Mouse (Mus musculus): ENCODE data around the gene Senp8. TPM values are rescaled to one million over a fixed set of nuclear protein-coding genes. Genes with fewer than 3 reads are reported as not detected.

The Senp8 gene
- polyA plus RNA-seq, 1 experiment from 2014 or later: 4.4 TPM

GRCm38 (mm10) chr9:59709225-59709624, 41.3 kb downstream of the Senp8 start:
- no peak for DNase-seq
- ATAC-seq (ENCODE audit: low read depth): no peak
- Histone ChIP-seq H3K27me3 (peaks cover 13% of the 10 kb centered on the region; the same call in 1 of the 2 replicates), H3K4me1 (replicated peaks) (no peaks in the 10 kb centered on the region), H3K36me3 (no peaks in the 10 kb centered on the region), H3K4me2 (no peak overlapping the region), H3K9ac (no peak overlapping the region), H3K9me3 (replicated peaks) (no peaks in the 10 kb centered on the region), H3K27ac (no peak overlapping the region), H3K4me3 (replicated peaks) (no peak overlapping the region)
- 64% methylated on average over 3 of the region's 3 CpGs for WGBS (ENCODE audit: insufficient replicate concordance)

GRCm38 (mm10) chr9:59706850-59707825, 43.4 kb downstream of the Senp8 start:
- WGBS (ENCODE audit: insufficient replicate concordance): 41% methylated on average over 10 of the region's 10 CpGs
- ATAC-seq (ENCODE audit: low read depth): no peak
- DNase-seq: no peak

GRCm38 (mm10) chr9:59703099-59703498, 47.4 kb downstream of the Senp8 start:
- Histone ChIP-seq H3K4me2 (no peak overlapping the region), H3K4me1 (replicated peaks) (no peaks in the 10 kb centered on the region), H3K9me3 (replicated peaks) (no peaks in the 10 kb centered on the region), H3K9ac (no peak overlapping the region), H3K4me3 (replicated peaks) (no peak overlapping the region), H3K36me3 (no peaks in the 10 kb centered on the region), H3K27ac (no peak overlapping the region), H3K27me3 (0 out of 2 replicates have a peak, but pooled peaks cover 3% of the 10 kb centered on the region)
- WGBS (ENCODE audit: insufficient replicate concordance): 59% methylated on average over 6 of the region's 6 CpGs
- ATAC-seq (ENCODE audit: low read depth) (no peak), DNase-seq (no peak)

More at GRCm38 (mm10) chr9:59706850-59707825, 43.4 kb downstream of the Senp8 start:
- H3K4me1 ChIP-seq (replicated peaks): no peaks in the 10 kb centered on the region
- no peak overlapping the region for H3K9ac ChIP-seq
- H3K36me3 ChIP-seq: no peaks in the 10 kb centered on the region
- H3K27me3 ChIP-seq: peaks cover 11% of the 10 kb centered on the region; the same call in 1 of the 2 replicates
- H3K9me3 ChIP-seq (replicated peaks): no peaks in the 10 kb centered on the region
- H3K27ac ChIP-seq: no peak overlapping the region
- H3K4me3 ChIP-seq (replicated peaks): no peak overlapping the region
- H3K4me2 ChIP-seq: no peak overlapping the region

- no peak for DNase-seq
- Histone ChIP-seq H3K9me3 (replicated peaks) (no peaks in the 10 kb centered on the region), H3K27ac (no peak overlapping the region), H3K4me1 (replicated peaks) (no peaks in the 10 kb centered on the region), H3K9ac (no peak overlapping the region), H3K4me3 (replicated peaks) (no peak overlapping the region), H3K27me3 (no peaks in the 10 kb centered on the region), H3K4me2 (no peak overlapping the region), H3K36me3 (no peaks in the 10 kb centered on the region)
- no peak for ATAC-seq (ENCODE audit: low read depth)
- 73% methylated on average over 7 of the region's 7 CpGs for WGBS (ENCODE audit: insufficient replicate concordance)
Observed at GRCm38 (mm10) chr9:59701094-59701493, 49.4 kb downstream of the Senp8 start.

GRCm38 (mm10) chr9:59696381-59696780, 54.1 kb downstream of the Senp8 start:
- ATAC-seq (ENCODE audit: low read depth) (no peak), DNase-seq (no peak)
- H3K36me3 ChIP-seq: no peaks in the 10 kb centered on the region
- H3K9me3 ChIP-seq (replicated peaks): no peaks in the 10 kb centered on the region
- peaks cover 4% of the 10 kb centered on the region; the same call in 1 of the 2 replicates for H3K4me1 ChIP-seq (replicated peaks)
- no peak overlapping the region for H3K4me2 ChIP-seq
- 55% methylated on average over 3 of the region's 3 CpGs for WGBS (ENCODE audit: insufficient replicate concordance)
- H3K27me3 ChIP-seq: peaks cover 23% of the 10 kb centered on the region
- no peak overlapping the region for H3K9ac ChIP-seq
- no peak overlapping the region for H3K4me3 ChIP-seq (replicated peaks)
- H3K27ac ChIP-seq: no peak overlapping the region

GRCm38 (mm10) chr9:59695451-59695813, 55.1 kb downstream of the Senp8 start:
- Histone ChIP-seq H3K4me3 (replicated peaks) (no peak overlapping the region), H3K27ac (no peak overlapping the region), H3K27me3 (peaks cover 30% of the 10 kb centered on the region), H3K4me2 (no peak overlapping the region), H3K9me3 (replicated peaks) (no peaks in the 10 kb centered on the region), H3K4me1 (replicated peaks) (peaks cover 4% of the 10 kb centered on the region; the same call in 1 of the 2 replicates), H3K9ac (no peak overlapping the region), H3K36me3 (no peaks in the 10 kb centered on the region)
- ATAC-seq (ENCODE audit: low read depth) (no peak), DNase-seq (no peak)
- WGBS (ENCODE audit: insufficient replicate concordance): 35% methylated on average over 3 of the region's 3 CpGs

- Histone ChIP-seq H3K9me3 (replicated peaks) (no peaks in the 10 kb centered on the region), H3K4me3 (replicated peaks) (no peak overlapping the region), H3K36me3 (no peaks in the 10 kb centered on the region), H3K4me1 (replicated peaks) (peaks cover 4% of the 10 kb centered on the region; the same call in 1 of the 2 replicates), H3K4me2 (no peak overlapping the region), H3K27ac (no peak overlapping the region), H3K9ac (no peak overlapping the region), H3K27me3 (peaks cover 30% of the 10 kb centered on the region)
- ATAC-seq (ENCODE audit: low read depth) (no peak), DNase-seq (no peak)
- 49% methylated on average over 16 of the region's 16 CpGs for WGBS (ENCODE audit: insufficient replicate concordance)
Observed at GRCm38 (mm10) chr9:59694571-59695450, 55.7 kb downstream of the Senp8 start.

GRCm38 (mm10) chr9:59692145-59692544, 58.4 kb downstream of the Senp8 start:
- Histone ChIP-seq H3K27me3 (peaks cover 34% of the 10 kb centered on the region), H3K9ac (no peak overlapping the region), H3K4me1 (replicated peaks) (peaks cover 4% of the 10 kb centered on the region; the same call in 1 of the 2 replicates), H3K9me3 (replicated peaks) (no peaks in the 10 kb centered on the region), H3K4me2 (peak overlapping the region; percentile 41; the same call in 1 of the 2 replicates), H3K4me3 (replicated peaks) (no peak overlapping the region), H3K27ac (no peak overlapping the region), H3K36me3 (no peaks in the 10 kb centered on the region)
- 47% methylated on average over 9 of the region's 9 CpGs for whole genome bisulfite sequencing (ENCODE audit: insufficient replicate concordance)
- DNase-seq (no peak), ATAC-seq (ENCODE audit: low read depth) (no peak)

GRCm38 (mm10) chr9:59691635-59692094, 58.8 kb downstream of the Senp8 start:
- Histone ChIP-seq H3K27me3 (peaks cover 37% of the 10 kb centered on the region), H3K9me3 (replicated peaks) (no peaks in the 10 kb centered on the region), H3K9ac (no peak overlapping the region), H3K27ac (no peak overlapping the region), H3K4me1 (replicated peaks) (peaks cover 4% of the 10 kb centered on the region; the same call in 1 of the 2 replicates), H3K36me3 (no peaks in the 10 kb centered on the region), H3K4me3 (replicated peaks) (no peak overlapping the region), H3K4me2 (peak overlapping the region; percentile 41)
- WGBS (ENCODE audit: insufficient replicate concordance): 11% methylated on average over 23 of the region's 23 CpGs
- DNase-seq: no peak
- no peak for ATAC-seq (ENCODE audit: low read depth)

GRCm38 (mm10) chr9:59687416-59688046, 63.0 kb downstream of the Senp8 start:
- Histone ChIP-seq H3K4me1 (replicated peaks) (peaks cover 4% of the 10 kb centered on the region; the same call in 1 of the 2 replicates), H3K9me3 (replicated peaks) (no peaks in the 10 kb centered on the region), H3K36me3 (no peaks in the 10 kb centered on the region), H3K27ac (no peak overlapping the region), H3K4me2 (no peak overlapping the region), H3K9ac (no peak overlapping the region), H3K4me3 (replicated peaks) (no peak overlapping the region), H3K27me3 (peaks cover 60% of the 10 kb centered on the region)
- ATAC-seq (ENCODE audit: low read depth): no peak
- WGBS (ENCODE audit: insufficient replicate concordance): 20% methylated on average over 6 of the region's 6 CpGs
- DNase-seq: no peak

Data from liver, embryonic 13.5 days (tissue).